Mouse (Mus musculus) myocyte (in vitro differentiated cells): Measurements from ENCODE around the gene Fam102a.

Experiments used
- MAX ChIP-seq: IDR thresholded peaks from one replicate; pipeline ENCODE4 v1.6.1; 2011; ENCODE audit warnings: low read depth, mild to moderate bottlenecking, control low read depth
- POLR2A ChIP-seq: IDR thresholded peaks from one replicate; pipeline ENCODE4 v1.6.1; 2011; ENCODE audit warnings: low read depth, mild to moderate bottlenecking, control low read depth, moderate library complexity; ENCODE audit not compliant: insufficient read length
- POLR2AphosphoS2 ChIP-seq: IDR thresholded peaks from one replicate; pipeline ENCODE4 v1.6.1; 2011; ENCODE audit warnings: low read depth, control low read depth; ENCODE audit not compliant: insufficient read length
- USF1 ChIP-seq: IDR thresholded peaks from one replicate; pipeline ENCODE4 v1.6.1; 2011; ENCODE audit warnings: low read depth, mild to moderate bottlenecking, control low read depth, moderate library complexity

DNA sequence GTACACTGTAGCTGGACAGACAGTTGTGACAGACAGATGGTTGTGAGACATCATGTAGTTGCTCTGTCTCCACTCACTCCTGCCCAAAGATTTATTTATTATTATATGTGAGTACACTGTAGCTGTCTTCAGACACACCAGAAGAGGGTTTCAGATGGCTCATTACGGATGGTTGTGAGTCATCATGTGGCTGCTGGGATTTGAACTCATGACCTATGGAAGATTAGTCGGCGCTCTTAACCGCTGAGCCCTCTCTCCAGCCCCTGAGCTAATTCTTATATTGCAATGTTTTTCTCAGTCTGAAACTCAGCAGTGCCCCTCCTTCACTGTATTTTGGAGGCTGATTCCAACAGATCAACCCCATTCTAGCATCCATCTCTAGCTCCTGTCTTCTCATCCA, 49.4 kb upstream of the Fam102a start:
- TF ChIP-seq POLR2AphosphoS2 (no peak), POLR2A (no peak), MAX (no peak), USF1 (no peak)
